Mouse (Mus musculus) embryonic facial prominence, embryonic 11.5 days (tissue): Measurements from ENCODE around the gene Def6. TPM values are rescaled to one million over a fixed set of nuclear protein-coding genes. Genes with fewer than 3 reads are reported as not detected.
"Not testable (repeated sequence)": the region's sequence is repeated elsewhere in the genome, so short reads cannot be mapped to it uniquely, and the experiment has no call there.

Experiments
- ATAC-seq: fragments of 200-750 bp; cut with Nextera tagmentation; replicated peaks from 2 replicates; pipeline ENCODE4 v1.8.0; 2017; ENCODE audit warnings: low read depth; ENCODE audit not compliant: insufficient number of reproducible peaks, low FRiP score, low TSS enrichment
- DNase-seq: peaks from one replicate; pipeline ENCODE4 v3.0.0-alpha.2; 2015; ENCODE audit warnings: low spot score
- H3K27ac ChIP-seq: fragments of 300-500 bp; sonication (generic); replicated peaks from 2 replicates; pipeline ENCODE4 v1.5.1; 2014; ENCODE audit warnings: mild to moderate bottlenecking, low read depth, low read length, control low read depth
- H3K27me3 ChIP-seq: fragments of 300-500 bp; sonication (generic); 2 replicates; pipeline ENCODE4 v1.6.1; 2014; ENCODE audit warnings: mild to moderate bottlenecking, low read length, moderate library complexity, mixed read lengths; ENCODE audit not compliant: control insufficient read depth, insufficient read depth
- H3K36me3 ChIP-seq: fragments of 300-500 bp; sonication (generic); replicated peaks from 2 replicates; pipeline ENCODE4 v1.6.1; 2014; ENCODE audit warnings: low read depth, mild to moderate bottlenecking, low read length, moderate library complexity, mixed read lengths; ENCODE audit not compliant: control insufficient read depth, insufficient read depth
- H3K4me1 ChIP-seq: fragments of 300-500 bp; sonication (generic); 2 replicates; pipeline ENCODE4 v1.6.1; 2014; ENCODE audit warnings: low read length, mixed read lengths; ENCODE audit not compliant: control insufficient read depth, insufficient read depth
- H3K4me2 ChIP-seq: fragments of 300-500 bp; sonication (generic); 2 replicates; pipeline ENCODE4 v1.6.1; 2014; ENCODE audit warnings: low read depth, mild to moderate bottlenecking, control low read depth, low read length, moderate library complexity
- H3K4me3 ChIP-seq: fragments of 300-500 bp; sonication (generic); 2 replicates; pipeline ENCODE4 v1.5.1; 2014; ENCODE audit warnings: low read depth, low read length, control low read depth
- H3K9ac ChIP-seq: fragments of 300-500 bp; sonication (generic); replicated peaks from 2 replicates; pipeline ENCODE4 v1.6.1; 2014; ENCODE audit warnings: mild to moderate bottlenecking, control low read depth, low read length
- H3K9me3 ChIP-seq: fragments of 300-500 bp; sonication (generic); replicated peaks from 2 replicates; pipeline ENCODE4 v1.6.1; 2016; ENCODE audit warnings: mild to moderate bottlenecking, low read length, inconsistent platforms, mixed read lengths; ENCODE audit not compliant: control insufficient read depth
- WGBS: fragments of 180-500 bp; shearing (Covaris S2); extraction: QIAGEN DNeasy Blood & Tissue Kit; methylation state at CpG from one replicate; pipeline ENCODE4 v1.1.7; 2014; 5-methylcytosine and 5-hydroxymethylcytosine counted together
- polyA plus RNA-seq: library from polyadenylated mRNA; unstranded; fragments of >200 nt; fragmentation: Nextera tagmentation; extraction: Ambion mirVana; gene quantifications from 2 replicates; pipeline ENCODE4 v1.2.1, GENCODE M21; 2014

Gene Def6
- polyA plus RNA-seq, 1 experiment from 2014 or later: 3.0 TPM

- H3K9ac ChIP-seq: no peak overlapping the region
- peaks cover 4% of the 10 kb centered on the region for H3K4me1 ChIP-seq
- ATAC-seq: no peak
- H3K4me2 ChIP-seq: no peak overlapping the region
- no peak for DNase-seq
- H3K9me3 ChIP-seq: no peaks in the 10 kb centered on the region
- 66% methylated on average over 9 of the region's 9 CpGs for WGBS
- no peaks in the 10 kb centered on the region for H3K36me3 ChIP-seq
- no peak overlapping the region for H3K4me3 ChIP-seq
- H3K27me3 ChIP-seq: no peaks in the 10 kb centered on the region
- no peak overlapping the region for H3K27ac ChIP-seq
Observed at GRCm38 (mm10) chr17:28212391-28212790, 4.8 kb downstream of the Def6 start.

GRCm38 (mm10) chr17:28213236-28213635, 5.7 kb downstream of the Def6 start:
- H3K27ac ChIP-seq: no peak overlapping the region
- no peak overlapping the region for H3K4me3 ChIP-seq
- no peak for ATAC-seq
- peak; percentile 12 for DNase-seq
- 31% methylated on average over 4 of the region's 4 CpGs for WGBS
- no peaks in the 10 kb centered on the region for H3K36me3 ChIP-seq
- no peaks in the 10 kb centered on the region for H3K27me3 ChIP-seq
- no peaks in the 10 kb centered on the region; the same call in 1 of the 2 replicates for H3K4me1 ChIP-seq
- no peaks in the 10 kb centered on the region for H3K9me3 ChIP-seq
- no peak overlapping the region for H3K4me2 ChIP-seq
- H3K9ac ChIP-seq: no peak overlapping the region

GRCm38 (mm10) chr17:28216791-28217190, 9.2 kb downstream of the Def6 start:
- ATAC-seq (no peak), DNase-seq (no peak)
- Histone ChIP-seq H3K4me3 (no peak overlapping the region), H3K9ac (no peak overlapping the region), H3K4me2 (no peak overlapping the region), H3K27me3 (no peaks in the 10 kb centered on the region), H3K27ac (no peak overlapping the region), H3K9me3 (no peaks in the 10 kb centered on the region), H3K36me3 (no peaks in the 10 kb centered on the region), H3K4me1 (no peaks in the 10 kb centered on the region; the same call in 1 of the 2 replicates)
- WGBS: 84% methylated on average over 9 of the region's 9 CpGs

GRCm38 (mm10) chr17:28217721-28218649, 10.4 kb downstream of the Def6 start:
- no peak for ATAC-seq
- DNase-seq: peak; percentile 46
- H3K4me3 ChIP-seq: no peak overlapping the region
- 19% methylated on average over 23 of the region's 23 CpGs for WGBS
- peak overlapping the region; percentile 44; the same call in 1 of the 2 replicates for H3K27ac ChIP-seq
- no peaks in the 10 kb centered on the region for H3K9me3 ChIP-seq
- no peaks in the 10 kb centered on the region for H3K36me3 ChIP-seq
- H3K4me1 ChIP-seq: no peaks in the 10 kb centered on the region; the same call in 1 of the 2 replicates
- peak overlapping the region; percentile 22 for H3K9ac ChIP-seq
- H3K27me3 ChIP-seq: no peaks in the 10 kb centered on the region
- no peak overlapping the region for H3K4me2 ChIP-seq

- not testable (repeated sequence) for H3K36me3 ChIP-seq, H3K27ac ChIP-seq, H3K4me2 ChIP-seq, H3K4me1 ChIP-seq, DNase-seq, H3K4me3 ChIP-seq, H3K27me3 ChIP-seq, H3K9me3 ChIP-seq, ATAC-seq, H3K9ac ChIP-seq
- 90% methylated on average over 10 of the region's 10 CpGs for WGBS
Observed at GRCm38 (mm10) chr17:28222463-28222862, 14.9 kb downstream of the Def6 start.

GRCm38 (mm10) chr17:28223561-28224391, 16.2 kb downstream of the Def6 start:
- peak overlapping the region; percentile 61 for H3K4me2 ChIP-seq
- peak overlapping the region; percentile 64 for H3K9ac ChIP-seq
- DNase-seq: peak; percentile 89
- ATAC-seq: peak; percentile 77
- no peaks in the 10 kb centered on the region for H3K36me3 ChIP-seq
- H3K27me3 ChIP-seq: no peaks in the 10 kb centered on the region
- H3K27ac ChIP-seq: no peak overlapping the region
- H3K4me3 ChIP-seq: peak overlapping the region; percentile 32
- no peaks in the 10 kb centered on the region for H3K9me3 ChIP-seq
- no peaks in the 10 kb centered on the region; the same call in 1 of the 2 replicates for H3K4me1 ChIP-seq
- WGBS: 2% methylated on average over 46 of the region's 46 CpGs

- no peaks in the 10 kb centered on the region for H3K36me3 ChIP-seq
- ATAC-seq (no peak), DNase-seq (no peak)
- no peak overlapping the region for H3K4me3 ChIP-seq
- no peaks in the 10 kb centered on the region; the same call in 1 of the 2 replicates for H3K4me1 ChIP-seq
- no peak overlapping the region for H3K4me2 ChIP-seq
- H3K9me3 ChIP-seq: no peaks in the 10 kb centered on the region
- H3K27me3 ChIP-seq: no peaks in the 10 kb centered on the region
- H3K9ac ChIP-seq: no peak overlapping the region
- WGBS: 85% methylated on average over 10 of the region's 10 CpGs
- H3K27ac ChIP-seq: no peak overlapping the region
Observed at GRCm38 (mm10) chr17:28224615-28225014, 17.0 kb downstream of the Def6 start.
